Mouse (Mus musculus) kidney, adult 9 months (tissue): Measurements from ENCODE around the gene Lrfn2.

ENCODE experiments used
- DNase-seq: peaks from one replicate; pipeline ENCODE4 v3.0.0; 2022

Lrfn2 gene

DNA sequence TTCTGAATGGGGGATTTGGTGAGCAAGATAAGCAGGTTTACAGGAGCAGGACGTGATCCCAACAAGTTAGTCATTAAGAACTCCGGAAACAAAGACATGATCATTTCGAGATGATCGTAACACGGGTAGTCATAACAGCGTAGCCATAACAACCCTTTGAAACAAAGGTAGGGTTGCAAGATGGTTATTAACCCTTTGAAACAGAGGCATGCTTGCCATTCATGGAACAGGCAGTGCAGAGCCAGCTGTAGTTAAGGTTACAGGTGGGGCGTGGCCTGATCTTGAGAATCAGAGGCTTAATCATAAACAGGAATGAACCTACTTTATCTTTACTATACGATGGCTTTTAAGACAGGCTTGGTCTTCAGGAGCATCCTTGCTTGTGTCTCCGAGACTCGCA lies 39.1 kb downstream of the Lrfn2 start:
- DNase-seq, result no peak

- no peak for DNase-seq
Observed at GRCm38 (mm10) chr17:48972866-48973265, 40.7 kb downstream of the Lrfn2 start.

GRCm38 (mm10) chr17:48973394-48973793 lies 41.2 kb downstream of the Lrfn2 start:
- no peak for DNase-seq

GRCm38 (mm10) chr17:48975055-48975454 lies 42.9 kb downstream of the Lrfn2 start:
- no peak for DNase-seq

DNA sequence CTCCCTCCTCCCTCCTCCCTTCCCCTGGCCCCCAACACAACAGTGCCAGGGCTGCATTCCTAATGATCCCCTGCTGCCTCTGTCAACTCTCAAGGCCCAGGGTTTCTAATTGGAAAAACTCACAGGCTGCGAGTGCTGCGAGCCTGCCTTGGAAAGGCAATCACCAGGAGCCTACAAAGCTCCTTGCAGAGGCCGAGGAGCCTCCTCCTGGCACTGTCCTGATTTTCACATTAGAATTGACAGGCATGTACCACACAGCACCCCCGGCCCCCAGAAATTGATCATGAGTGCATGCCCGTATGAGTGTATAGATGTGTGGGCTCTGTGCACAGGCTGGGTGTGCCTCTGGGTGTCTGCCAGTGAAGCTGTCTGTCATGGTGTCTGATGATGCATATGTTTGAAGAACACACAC lies 44.4 kb downstream of the Lrfn2 start:
- no peak for DNase-seq

GRCm38 (mm10) chr17:48995256-48995993 lies 63.2 kb downstream of the Lrfn2 start:
- no peak for DNase-seq

DNA sequence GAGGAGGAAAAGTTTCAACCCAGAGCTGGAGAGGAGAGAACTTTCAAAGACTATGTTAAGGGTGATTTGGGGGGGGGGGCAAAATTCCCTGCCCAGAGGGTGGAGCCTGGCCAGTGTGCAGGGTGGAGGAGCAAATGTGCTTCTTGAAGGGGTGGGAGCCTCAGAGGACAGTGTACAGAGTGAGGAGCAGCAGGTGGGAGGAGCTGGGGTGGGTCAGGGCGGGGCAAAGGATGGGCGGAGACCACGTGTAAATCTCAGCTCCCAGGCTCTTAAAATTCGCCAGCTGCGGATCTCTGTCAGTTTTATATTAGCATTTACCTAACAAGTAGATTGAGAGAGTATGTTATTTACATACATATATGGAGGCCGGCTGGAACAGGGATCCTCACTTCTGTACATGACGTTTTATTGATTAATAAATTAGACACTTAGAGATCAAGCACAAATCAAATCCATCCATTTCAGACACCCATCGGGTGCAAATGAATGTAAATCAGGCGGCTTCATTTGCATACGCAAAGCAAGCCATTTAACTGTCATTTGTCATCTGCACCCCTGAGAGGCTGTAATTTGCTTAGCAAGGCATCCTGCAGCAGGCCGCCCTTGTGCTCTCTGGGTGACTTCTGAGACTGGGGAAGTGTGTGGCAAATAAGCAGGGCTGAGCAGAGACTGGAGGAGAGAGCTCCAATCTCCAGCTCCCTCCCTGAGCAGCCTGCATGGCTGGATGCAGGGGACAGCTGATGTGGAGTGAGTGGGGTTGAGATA lies 67.5 kb downstream of the Lrfn2 start:
- no peak for DNase-seq

DNA sequence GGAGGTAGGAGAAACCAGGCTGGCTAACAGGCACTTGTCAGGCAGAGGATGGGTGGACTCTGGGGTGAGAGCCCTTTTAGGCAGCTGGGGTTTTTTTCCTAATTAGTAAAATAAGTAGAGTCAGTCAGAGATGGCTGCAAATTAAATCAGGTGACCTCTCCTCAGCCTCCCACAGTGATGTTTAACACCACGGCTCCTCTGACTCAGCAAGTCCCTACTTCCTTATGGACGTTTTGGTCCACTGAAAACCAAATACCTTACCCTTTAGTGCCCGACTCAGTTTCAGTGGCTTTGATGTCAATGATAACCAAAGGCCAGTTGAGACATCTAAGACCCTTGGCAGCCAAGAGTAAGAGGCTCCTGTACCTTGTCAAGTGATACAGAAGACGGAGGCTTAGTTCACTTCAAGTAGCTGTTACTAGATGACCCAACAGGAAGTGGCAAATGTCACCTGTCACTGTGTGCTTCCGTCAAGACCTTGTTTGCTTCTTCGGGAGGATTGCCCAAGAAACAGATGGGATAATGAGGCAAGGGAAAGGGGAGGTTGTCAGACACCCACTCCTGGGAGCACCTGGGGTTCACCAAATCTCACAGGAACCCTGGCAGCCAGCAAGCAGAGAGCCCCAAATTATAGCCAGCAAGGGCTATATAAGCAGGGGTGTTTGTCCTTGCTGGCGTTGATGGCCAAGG lies 77.3 kb downstream of the Lrfn2 start:
- DNase-seq, result no peak

GRCm38 (mm10) chr17:49013876-49014600 lies 81.9 kb downstream of the Lrfn2 start:
- no peak for DNase-seq

DNA sequence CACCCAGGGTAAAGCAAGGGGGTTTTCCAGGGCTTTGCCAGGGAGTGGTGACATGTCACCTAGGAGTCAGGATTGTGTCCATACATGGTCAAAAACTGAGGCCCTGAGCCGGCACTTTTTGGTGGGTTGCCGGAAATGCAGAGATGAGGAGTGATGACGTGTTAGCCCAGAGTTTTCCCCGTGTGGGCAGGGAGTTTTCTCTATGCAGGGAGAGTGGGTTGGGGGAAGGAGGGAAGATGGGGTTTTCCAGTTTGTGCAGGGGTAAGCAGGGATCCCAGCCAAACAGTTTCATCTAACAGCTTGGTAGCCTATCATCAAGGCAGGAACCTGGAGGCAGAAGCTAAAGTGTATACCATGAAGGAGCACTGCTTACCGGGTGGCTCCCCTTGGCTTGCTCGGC lies 83.2 kb downstream of the Lrfn2 start:
- no peak for DNase-seq

- no peak for DNase-seq
Observed at GRCm38 (mm10) chr17:49016229-49016628, 84.0 kb downstream of the Lrfn2 start.

GRCm38 (mm10) chr17:49017438-49018415 lies 85.5 kb downstream of the Lrfn2 start:
- no peak for DNase-seq

GRCm38 (mm10) chr17:49018774-49019488 lies 86.8 kb downstream of the Lrfn2 start:
- no peak for DNase-seq

DNA sequence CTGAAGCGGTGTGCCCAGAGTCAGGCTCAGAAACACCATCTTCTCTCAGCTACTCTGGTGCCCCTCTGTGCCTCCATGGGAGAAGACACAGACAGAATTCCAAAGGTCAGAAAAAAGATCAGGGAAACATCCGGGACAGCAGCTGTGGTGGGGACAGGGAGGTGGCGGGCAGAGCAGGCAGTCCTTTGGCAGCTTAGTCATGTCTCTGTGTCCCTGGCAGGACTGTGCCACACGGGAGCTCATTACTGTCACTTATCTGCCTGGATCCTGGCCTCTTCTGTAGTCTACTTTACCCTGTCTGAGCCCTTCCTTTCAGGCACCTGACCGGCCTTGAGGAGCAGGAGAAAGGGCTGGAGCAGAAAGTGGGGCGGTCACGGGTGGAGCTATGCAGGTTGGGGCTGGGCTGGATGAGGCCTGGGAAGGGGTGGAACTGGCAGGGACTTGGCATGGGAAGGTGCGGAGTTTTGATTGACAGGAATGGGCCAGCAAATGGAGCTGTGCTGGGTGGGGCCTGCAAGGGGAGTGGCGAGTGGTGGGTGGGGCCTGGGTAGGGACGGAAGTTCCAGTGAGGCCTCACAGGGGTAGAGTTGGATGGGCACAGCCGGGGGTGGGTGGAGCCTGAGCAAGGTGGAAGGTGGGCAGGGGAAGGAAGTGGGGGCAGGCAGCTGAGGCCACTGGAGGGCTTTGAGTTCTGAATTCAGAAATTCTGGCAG lies 97.5 kb downstream of the Lrfn2 start:
- DNase-seq, result peak; percentile 10

GRCm38 (mm10) chr17:49030269-49030615 lies 98.1 kb downstream of the Lrfn2 start:
- no peak for DNase-seq

DNA sequence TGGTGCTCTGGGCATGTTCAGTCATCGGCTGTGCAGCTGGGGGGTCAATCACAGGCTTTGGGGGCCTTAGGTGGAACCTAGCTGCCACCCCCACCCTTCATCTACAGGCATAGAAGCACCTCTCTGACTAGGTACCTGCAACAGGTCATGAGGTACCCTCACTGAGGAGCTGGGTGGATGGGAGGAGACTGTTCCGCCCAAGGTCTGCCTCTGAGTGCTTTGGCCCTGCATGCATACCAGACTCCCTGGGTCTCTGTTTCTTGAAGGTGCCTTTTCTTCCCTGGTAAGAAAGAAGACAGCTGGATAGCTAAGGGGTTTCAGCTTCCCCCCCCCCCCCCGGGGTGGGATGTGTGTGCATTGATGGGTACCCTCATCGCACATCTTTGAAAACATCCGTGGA lies 98.7 kb downstream of the Lrfn2 start:
- DNase-seq, result no peak

- DNase-seq, result peak; percentile 3
Observed at GRCm38 (mm10) chr17:49031790-49032189, 99.6 kb downstream of the Lrfn2 start.

GRCm38 (mm10) chr17:49033276-49033675 lies 101.1 kb downstream of the Lrfn2 start:
- DNase-seq, result peak; percentile 37

DNA sequence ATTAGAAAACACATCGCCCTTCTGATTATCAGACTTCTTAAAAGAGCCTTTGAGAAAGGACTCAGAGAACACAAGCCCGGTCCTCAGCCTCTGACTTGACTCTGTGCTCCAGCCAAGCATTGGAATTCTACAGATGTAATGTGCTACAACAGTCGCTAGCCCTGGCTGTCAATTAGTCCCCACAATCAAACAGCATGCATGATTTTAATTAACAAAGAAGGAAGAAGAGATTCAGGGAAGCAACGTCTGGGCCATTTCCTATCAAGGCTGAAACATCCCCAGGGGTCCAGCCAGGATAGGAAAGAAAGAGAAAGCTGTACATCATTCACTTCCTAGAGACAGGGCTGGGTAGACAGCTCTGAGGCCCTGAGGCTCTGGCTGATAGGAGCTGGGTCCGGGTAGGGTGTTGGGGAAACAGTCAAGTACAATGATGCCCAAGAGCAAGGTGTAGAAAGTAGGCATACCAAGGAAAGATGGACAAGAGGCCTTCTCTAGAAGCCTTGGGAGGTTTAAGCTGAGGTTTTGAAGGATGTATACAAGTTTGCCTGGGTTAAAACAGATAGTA lies 101.6 kb downstream of the Lrfn2 start:
- peak; percentile 3 for DNase-seq

- DNase-seq, result no peak
Observed at GRCm38 (mm10) chr17:49035052-49035451, 102.9 kb downstream of the Lrfn2 start.
